Mouse (Mus musculus): ENCODE measurements around the gene Hoxc8. TPM values are rescaled to one million over a fixed set of nuclear protein-coding genes. Genes with fewer than 3 reads are reported as not detected.

Hoxc8 gene
- polyA plus RNA-seq, 1 experiment from 2014 or later, result not detected

DNA sequence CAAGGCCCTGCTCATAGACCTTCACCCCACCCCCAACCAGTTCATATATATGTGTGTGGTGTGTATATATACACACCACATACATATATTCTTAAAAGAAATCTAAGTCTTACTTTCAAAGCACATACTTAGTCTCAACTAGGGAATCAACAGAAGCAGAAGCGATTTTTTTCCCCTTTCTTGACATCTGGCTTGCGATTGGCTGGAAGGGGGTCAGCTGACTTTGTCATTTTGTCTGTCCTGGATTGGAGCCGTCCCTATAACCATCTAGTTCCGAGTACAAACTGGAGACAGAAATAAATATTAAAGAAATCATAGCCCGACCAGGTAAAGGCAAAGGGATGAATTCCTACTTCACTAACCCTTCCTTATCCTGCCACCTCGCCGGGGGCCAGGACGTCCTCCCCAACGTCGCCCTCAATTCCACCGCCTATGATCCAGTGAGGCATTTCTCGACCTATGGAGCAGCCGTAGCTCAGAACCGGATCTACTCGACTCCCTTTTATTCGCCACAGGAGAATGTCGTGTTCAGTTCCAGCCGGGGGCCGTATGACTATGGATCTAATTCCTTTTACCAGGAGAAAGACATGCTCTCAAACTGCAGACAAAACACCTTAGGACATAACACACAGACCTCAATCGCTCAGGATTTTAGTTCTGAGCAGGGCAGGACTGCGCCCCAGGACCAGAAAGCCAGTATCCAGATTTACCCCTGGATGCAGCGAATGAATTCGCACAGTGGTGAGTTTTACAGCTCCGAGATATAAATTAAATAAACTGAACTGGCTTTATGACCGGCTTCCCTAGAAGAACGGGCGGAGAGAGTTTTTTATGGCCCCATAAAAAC, 19.1 kb downstream of the Hoxc8 start:
- DNase-seq (ENCODE audit: low spot score) (no peak), ATAC-seq (no peak)
- under 1% methylated on average over 27 of the region's 27 CpGs for WGBS
- H3K36me3 ChIP-seq (ENCODE audit: control insufficient read depth, insufficient read depth, low read length), result no peaks in the 10 kb centered on the region
- no peaks in the 10 kb centered on the region for H3K9me3 ChIP-seq (replicated peaks; ENCODE audit: control insufficient read depth, low read length)
- no peak overlapping the region for H3K4me2 ChIP-seq (ENCODE audit: low read length)
- no peak overlapping the region for H3K27ac ChIP-seq (ENCODE audit: low read depth, low read length)
- no peak overlapping the region for H3K4me3 ChIP-seq (ENCODE audit: low read depth, low read length)
- H3K9ac ChIP-seq (ENCODE audit: low read length), result no peak overlapping the region
- no peaks in the 10 kb centered on the region for H3K4me1 ChIP-seq (ENCODE audit: control insufficient read depth, insufficient read depth, low read length)
- H3K27me3 ChIP-seq (replicated peaks; ENCODE audit: control insufficient read depth, insufficient read depth, low read length), result peaks cover 96% of the 10 kb centered on the region

DNA sequence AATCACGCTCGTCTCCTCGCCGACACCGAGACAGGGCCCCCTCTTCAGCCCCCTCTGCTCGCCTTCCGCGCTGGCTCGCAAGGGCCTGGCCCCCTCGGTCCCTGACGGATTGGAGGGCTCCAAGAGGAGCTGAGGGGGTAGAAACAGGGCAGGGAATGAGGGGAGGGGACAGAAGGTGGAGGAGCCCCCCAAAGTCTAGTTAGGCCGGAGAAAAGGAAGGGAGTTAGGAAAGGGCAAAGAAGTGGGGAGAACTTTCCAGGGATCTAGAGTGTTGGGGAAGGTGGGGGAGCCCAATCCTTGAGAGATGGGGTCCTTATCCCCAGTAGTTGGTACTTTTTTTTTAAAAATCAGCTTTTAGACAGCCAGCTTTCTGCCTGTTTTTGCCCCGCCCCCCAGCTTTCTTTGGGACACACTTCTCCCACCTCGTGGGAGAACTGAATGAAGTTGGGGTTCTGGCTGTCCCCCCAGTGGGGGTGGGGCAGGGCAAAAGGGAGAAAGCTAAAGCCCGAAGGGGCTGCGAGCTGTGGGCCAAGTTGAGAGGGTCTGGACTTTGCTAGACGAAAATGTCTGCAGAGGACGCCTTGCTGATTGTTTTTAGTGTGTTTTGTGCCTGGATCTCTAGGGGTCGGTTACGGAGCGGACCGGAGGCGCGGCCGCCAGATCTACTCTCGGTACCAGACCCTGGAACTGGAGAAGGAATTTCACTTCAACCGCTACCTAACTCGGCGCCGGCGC, 19.9 kb downstream of the Hoxc8 start:
- Histone ChIP-seq H3K27me3 (replicated peaks; ENCODE audit: control insufficient read depth, insufficient read depth, low read length) (peaks cover 96% of the 10 kb centered on the region), H3K27ac (ENCODE audit: low read depth, low read length) (no peak overlapping the region), H3K9ac (ENCODE audit: low read length) (no peak overlapping the region), H3K4me2 (ENCODE audit: low read length) (no peak overlapping the region), H3K9me3 (replicated peaks; ENCODE audit: control insufficient read depth, low read length) (no peaks in the 10 kb centered on the region), H3K4me1 (ENCODE audit: control insufficient read depth, insufficient read depth, low read length) (no peaks in the 10 kb centered on the region), H3K36me3 (ENCODE audit: control insufficient read depth, insufficient read depth, low read length) (no peaks in the 10 kb centered on the region), H3K4me3 (ENCODE audit: low read depth, low read length) (no peak overlapping the region)
- DNase-seq (ENCODE audit: low spot score) (no peak), ATAC-seq (no peak)
- WGBS, result under 1% methylated on average over 31 of the region's 31 CpGs

DNA sequence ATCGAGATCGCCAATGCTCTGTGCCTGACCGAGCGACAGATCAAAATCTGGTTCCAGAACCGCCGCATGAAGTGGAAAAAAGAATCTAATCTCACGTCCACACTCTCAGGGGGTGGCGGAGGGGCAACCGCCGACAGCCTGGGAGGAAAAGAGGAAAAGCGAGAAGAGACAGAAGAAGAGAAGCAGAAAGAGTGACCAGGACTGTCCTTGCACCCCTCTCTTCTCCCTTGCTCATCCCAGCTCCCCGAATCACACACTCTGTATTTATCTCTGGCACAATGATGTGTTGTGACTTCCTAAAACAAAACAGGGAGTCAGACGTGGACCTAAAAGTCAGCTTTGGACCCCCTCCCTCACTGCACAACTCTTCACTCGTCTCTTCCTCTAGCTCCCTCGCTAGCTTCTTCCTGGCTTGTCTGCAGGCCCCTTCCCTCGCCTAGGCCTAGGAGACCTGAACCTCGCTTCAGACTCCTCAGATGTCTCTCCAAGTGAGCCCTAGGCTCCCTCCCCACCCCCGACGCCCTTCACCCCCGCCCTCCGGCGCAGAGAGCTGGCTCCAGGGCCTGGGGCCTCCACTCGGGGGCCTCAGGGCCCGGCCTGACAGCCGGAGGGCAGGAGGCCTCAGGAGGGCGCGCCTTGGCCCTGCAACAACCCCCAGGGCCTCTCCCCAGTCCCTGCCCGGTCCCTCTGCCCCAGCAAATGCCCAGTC, 20.6 kb downstream of the Hoxc8 start:
- H3K4me1 ChIP-seq (ENCODE audit: control insufficient read depth, insufficient read depth, low read length), result no peaks in the 10 kb centered on the region
- H3K4me3 ChIP-seq (ENCODE audit: low read depth, low read length), result no peak overlapping the region
- no peak overlapping the region for H3K4me2 ChIP-seq (ENCODE audit: low read length)
- no peak overlapping the region for H3K9ac ChIP-seq (ENCODE audit: low read length)
- H3K36me3 ChIP-seq (ENCODE audit: control insufficient read depth, insufficient read depth, low read length), result no peaks in the 10 kb centered on the region
- DNase-seq (ENCODE audit: low spot score) (no peak), ATAC-seq (no peak)
- H3K27ac ChIP-seq (ENCODE audit: low read depth, low read length), result no peak overlapping the region
- no peaks in the 10 kb centered on the region for H3K9me3 ChIP-seq (replicated peaks; ENCODE audit: control insufficient read depth, low read length)
- peaks cover 96% of the 10 kb centered on the region for H3K27me3 ChIP-seq (replicated peaks; ENCODE audit: control insufficient read depth, insufficient read depth, low read length)
- under 1% methylated on average over 27 of the region's 28 CpGs for WGBS

DNA sequence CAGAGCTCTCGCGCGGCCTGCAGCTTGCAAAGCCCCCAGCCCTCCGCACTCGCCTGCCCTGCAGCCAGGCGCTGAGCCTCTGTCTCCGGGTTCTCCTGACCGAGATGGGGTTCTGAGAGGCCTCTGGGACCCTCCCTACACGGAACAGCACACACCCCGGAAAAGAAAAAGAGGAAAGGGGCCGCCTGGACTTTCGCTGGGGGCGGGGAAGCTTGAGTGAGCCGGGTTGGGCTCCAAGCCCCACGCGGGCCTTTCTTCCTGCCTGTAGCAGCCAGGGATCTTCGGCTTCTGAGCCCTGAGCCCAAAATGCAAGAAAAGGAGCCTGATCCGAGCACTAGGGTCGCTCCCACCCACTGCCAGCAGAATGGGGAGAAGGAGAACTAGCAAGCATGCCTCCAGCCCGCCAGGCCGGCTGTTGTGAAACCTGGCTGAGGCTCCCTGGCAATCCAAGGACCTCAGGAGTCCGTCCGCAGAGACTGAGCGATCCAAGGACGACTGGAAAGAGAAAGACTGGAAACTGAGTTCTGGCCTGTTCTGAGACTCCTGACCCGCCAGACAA, 21.6 kb downstream of the Hoxc8 start:
- peaks cover 96% of the 10 kb centered on the region for H3K27me3 ChIP-seq (replicated peaks; ENCODE audit: control insufficient read depth, insufficient read depth, low read length)
- no peak overlapping the region for H3K4me2 ChIP-seq (ENCODE audit: low read length)
- H3K27ac ChIP-seq (ENCODE audit: low read depth, low read length), result no peak overlapping the region
- H3K4me3 ChIP-seq (ENCODE audit: low read depth, low read length), result no peak overlapping the region
- ATAC-seq (no peak), DNase-seq (ENCODE audit: low spot score) (no peak)
- H3K4me1 ChIP-seq (ENCODE audit: control insufficient read depth, insufficient read depth, low read length), result no peaks in the 10 kb centered on the region
- WGBS, result under 1% methylated on average over 26 of the region's 26 CpGs
- no peak overlapping the region for H3K9ac ChIP-seq (ENCODE audit: low read length)
- H3K9me3 ChIP-seq (replicated peaks; ENCODE audit: control insufficient read depth, low read length), result no peaks in the 10 kb centered on the region
- no peaks in the 10 kb centered on the region for H3K36me3 ChIP-seq (ENCODE audit: control insufficient read depth, insufficient read depth, low read length)

DNA sequence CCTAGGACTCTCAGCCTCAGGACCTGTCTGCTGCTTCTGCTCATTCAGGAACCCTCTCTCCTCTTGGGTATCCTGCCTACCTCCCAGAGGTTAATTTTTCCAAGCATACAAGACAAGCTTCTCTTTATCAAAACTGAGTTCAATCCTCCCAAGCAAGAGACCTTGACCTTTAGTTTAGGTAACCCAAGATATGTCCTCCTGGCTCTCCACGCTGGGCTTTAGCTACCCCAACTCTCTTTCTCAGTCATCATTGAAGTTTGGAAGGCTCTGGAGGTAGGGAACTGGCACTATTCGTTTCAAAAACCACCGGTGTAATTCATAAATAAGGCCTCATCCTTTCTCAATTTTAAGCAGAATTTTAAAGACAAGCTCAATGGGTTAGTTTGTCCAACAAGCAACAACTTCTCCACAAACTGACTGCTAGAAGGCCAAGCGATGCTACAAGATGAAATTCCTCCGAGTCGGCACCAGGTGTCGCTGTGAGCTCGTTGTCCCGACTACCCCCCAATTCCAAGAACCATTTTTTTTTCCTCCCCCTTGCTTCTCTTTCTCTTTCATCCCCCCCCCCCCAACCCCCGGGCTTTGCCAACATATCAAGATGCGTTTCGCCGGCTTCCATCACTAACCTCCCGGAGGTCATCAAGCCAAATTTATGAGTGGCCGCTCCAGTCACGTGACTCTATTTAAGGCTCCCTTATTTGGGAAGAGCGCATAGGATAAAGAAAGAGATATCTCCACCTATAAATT, 23.0 kb downstream of the Hoxc8 start:
- H3K36me3 ChIP-seq (ENCODE audit: control insufficient read depth, insufficient read depth, low read length), result no peaks in the 10 kb centered on the region
- H3K4me3 ChIP-seq (ENCODE audit: low read depth, low read length), result no peak overlapping the region
- DNase-seq (ENCODE audit: low spot score) (peak; percentile 74), ATAC-seq (no peak)
- no peak overlapping the region for H3K4me2 ChIP-seq (ENCODE audit: low read length)
- peaks cover 96% of the 10 kb centered on the region for H3K27me3 ChIP-seq (replicated peaks; ENCODE audit: control insufficient read depth, insufficient read depth, low read length)
- H3K9ac ChIP-seq (ENCODE audit: low read length), result no peak overlapping the region
- H3K9me3 ChIP-seq (replicated peaks; ENCODE audit: control insufficient read depth, low read length), result no peaks in the 10 kb centered on the region
- no peak overlapping the region for H3K27ac ChIP-seq (ENCODE audit: low read depth, low read length)
- WGBS, result 4% methylated on average over 17 of the region's 17 CpGs
- H3K4me1 ChIP-seq (ENCODE audit: control insufficient read depth, insufficient read depth, low read length), result no peaks in the 10 kb centered on the region

DNA sequence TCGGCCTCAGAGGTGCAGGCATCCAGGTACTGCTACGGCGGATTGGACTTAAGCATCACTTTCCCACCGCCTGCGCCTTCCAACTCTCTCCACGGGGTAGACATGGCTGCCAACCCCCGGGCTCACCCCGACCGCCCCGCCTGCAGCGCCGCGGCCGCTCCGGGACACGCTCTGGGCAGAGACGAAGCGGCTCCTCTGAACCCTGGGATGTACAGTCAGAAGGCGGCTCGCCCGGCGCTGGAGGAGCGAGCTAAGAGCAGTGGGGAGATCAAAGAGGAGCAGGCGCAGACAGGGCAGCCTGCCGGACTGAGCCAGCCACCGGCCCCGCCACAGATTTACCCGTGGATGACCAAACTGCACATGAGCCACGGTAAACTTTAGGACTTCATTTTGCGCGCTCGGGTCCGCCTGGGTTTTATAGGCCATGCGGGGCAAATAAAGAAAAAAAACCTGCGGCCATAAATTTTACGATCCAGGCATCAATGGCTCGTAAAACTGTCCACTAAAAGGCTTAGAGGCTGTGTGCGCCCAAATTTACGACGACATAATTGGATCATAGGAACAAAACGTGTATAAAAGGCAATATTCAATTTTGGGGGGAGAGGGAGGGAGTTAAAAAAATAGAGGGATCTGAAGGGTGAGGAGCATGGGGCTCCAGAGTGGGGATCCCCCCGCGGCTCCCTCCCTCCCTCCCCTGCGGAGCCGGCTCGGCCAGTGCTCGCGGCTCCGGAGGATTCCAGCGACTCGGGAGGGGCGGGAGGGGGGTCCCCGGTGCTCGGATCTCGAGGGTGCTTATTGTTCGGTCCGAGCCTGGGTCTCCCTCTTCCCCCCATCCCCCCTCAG, 24.0 kb downstream of the Hoxc8 start:
- Histone ChIP-seq H3K4me2 (ENCODE audit: low read length) (no peak overlapping the region), H3K9me3 (replicated peaks; ENCODE audit: control insufficient read depth, low read length) (no peaks in the 10 kb centered on the region), H3K9ac (ENCODE audit: low read length) (no peak overlapping the region), H3K27ac (ENCODE audit: low read depth, low read length) (no peak overlapping the region), H3K4me1 (ENCODE audit: control insufficient read depth, insufficient read depth, low read length) (no peaks in the 10 kb centered on the region), H3K36me3 (ENCODE audit: control insufficient read depth, insufficient read depth, low read length) (no peaks in the 10 kb centered on the region), H3K4me3 (ENCODE audit: low read depth, low read length) (no peak overlapping the region), H3K27me3 (replicated peaks; ENCODE audit: control insufficient read depth, insufficient read depth, low read length) (peaks cover 96% of the 10 kb centered on the region)
- DNase-seq (ENCODE audit: low spot score) (no peak), ATAC-seq (no peak; the same call in 1 of the 2 replicates)
- WGBS, result 1% methylated on average over 49 of the region's 57 CpGs

DNA sequence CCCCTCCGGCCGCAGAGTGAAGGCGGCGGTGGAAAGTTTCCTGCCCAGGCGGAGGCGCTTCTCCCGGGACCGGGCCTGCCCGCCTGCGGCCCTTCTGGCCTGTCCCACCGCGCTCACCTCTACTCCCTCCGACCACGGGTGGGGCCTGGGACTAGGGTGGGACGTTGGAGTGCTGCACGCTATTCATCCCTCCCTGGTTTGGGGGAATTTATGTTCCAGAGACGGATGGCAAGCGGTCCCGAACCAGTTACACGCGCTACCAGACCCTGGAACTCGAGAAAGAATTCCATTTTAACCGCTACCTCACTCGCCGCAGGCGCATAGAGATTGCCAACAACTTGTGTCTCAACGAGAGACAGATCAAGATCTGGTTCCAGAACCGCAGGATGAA, 24.6 kb downstream of the Hoxc8 start:
- no peaks in the 10 kb centered on the region for H3K4me1 ChIP-seq (ENCODE audit: control insufficient read depth, insufficient read depth, low read length)
- no peak overlapping the region for H3K9ac ChIP-seq (ENCODE audit: low read length)
- ATAC-seq, result no peak
- H3K27me3 ChIP-seq (replicated peaks; ENCODE audit: control insufficient read depth, insufficient read depth, low read length), result peaks cover 96% of the 10 kb centered on the region
- DNase-seq (ENCODE audit: low spot score), result no peak
- H3K4me3 ChIP-seq (ENCODE audit: low read depth, low read length), result no peak overlapping the region
- WGBS, result under 1% methylated on average over 24 of the region's 28 CpGs
- no peaks in the 10 kb centered on the region for H3K36me3 ChIP-seq (ENCODE audit: control insufficient read depth, insufficient read depth, low read length)
- no peak overlapping the region for H3K27ac ChIP-seq (ENCODE audit: low read depth, low read length)
- H3K4me2 ChIP-seq (ENCODE audit: low read length), result no peak overlapping the region
- no peaks in the 10 kb centered on the region for H3K9me3 ChIP-seq (replicated peaks; ENCODE audit: control insufficient read depth, low read length)
